Mouse (Mus musculus) spleen, adult 2 months (tissue): ENCODE measurements around the gene Cd2bp2.

Source experiments
- CTCF ChIP-seq: fragments of 200-500 bp; IDR thresholded peaks from 2 replicates; pipeline ENCODE4 v1.5.1; 2011; ENCODE audit warnings: mild to moderate bottlenecking, inconsistent platforms; ENCODE audit not compliant: insufficient read depth, insufficient read length, insufficient replicate concordance; ENCODE audit errors: extremely low read depth
- POLR2A ChIP-seq: fragments of 200-500 bp; IDR thresholded peaks from 2 replicates; pipeline ENCODE4 v1.6.1; 2011; ENCODE audit warnings: low read depth, low read length, inconsistent platforms

DNA sequence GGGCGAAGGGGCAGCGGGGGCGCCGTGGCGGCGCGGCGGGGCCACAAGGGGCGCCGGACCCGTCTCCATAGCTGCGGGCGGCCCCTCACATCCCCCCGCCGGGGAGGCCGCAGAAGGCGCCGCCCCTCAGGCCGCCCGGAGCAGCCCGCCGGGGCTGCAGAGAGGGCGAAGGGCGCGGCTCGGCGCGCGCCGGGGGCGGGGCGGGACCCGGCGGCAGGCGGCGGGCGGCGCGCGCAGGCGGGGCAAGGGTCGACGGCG is 12.4 kb upstream of the Cd2bp2 start, which contains the start of gene Tbc1d10b:
- no peak for TF ChIP-seq CTCF
- no peak for TF ChIP-seq POLR2A
